In the genomic region with DNA sequence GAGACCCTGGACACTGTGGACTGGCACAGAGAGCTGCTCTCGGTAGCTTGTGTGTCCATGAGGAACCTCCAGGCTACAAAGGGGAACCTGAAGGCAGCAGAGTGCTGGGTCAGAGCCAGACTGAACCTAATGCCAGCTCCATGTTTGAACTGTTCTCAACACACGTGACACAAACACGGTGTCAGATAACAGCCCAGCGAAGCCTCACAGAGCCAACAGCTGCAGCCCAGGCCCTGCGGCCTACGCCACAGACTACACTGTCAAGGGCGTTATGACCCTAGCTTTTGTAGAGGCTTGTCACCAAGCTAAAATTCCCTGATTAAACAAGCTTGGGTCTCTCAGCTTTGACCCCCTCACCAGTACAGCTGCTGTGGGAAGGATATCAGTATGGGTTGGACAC, we compare ENCODE assay signal across 10 mouse cellular contexts. TPM values are rescaled to one million over a fixed set of nuclear protein-coding genes. Genes with fewer than 3 reads are reported as not detected.
DNase-seq lines count a peak whose midpoint lies in the region; TF ChIP-seq lines count a peak whose summit lies in the region.
"Had no signal": no experiment of that assay in that cellular context is flagged by ENCODE, and none has a peak within 500 bp of the region (broad histone marks: within the 10 kb centered on the region; RNA-seq: fewer than 3 reads in every experiment).

No protein-coding gene starts in this region.

- peaks cover 17% of the 10 kb centered on the region for H3K4me1 ChIP-seq in liver, adult 2 months (ENCODE audit: control insufficient read depth, insufficient read depth, low read length)

- DNase-seq in liver, adult 2 months (ENCODE audit: extremely low read depth, low read depth, low spot score), result peak; percentile 97
- no peak for DNase-seq in liver
- peak; percentile 51 for DNase-seq in gastrocnemius, postnatal 25 days
- DNase-seq in kidney, postnatal 36 days, result peak; percentile 46 to 62
- DNase-seq in skeletal muscle tissue, adult 2 months (ENCODE audit: low read depth, low spot score), result peak; percentile 88
- DNase-seq in spleen, postnatal 36 days (ENCODE audit: low spot score in 2 of 2), result no peak
- no peak for DNase-seq in adipocyte (ENCODE audit: low spot score)
- no peak for DNase-seq in left cerebral cortex, postnatal 25 days (ENCODE audit: low spot score in 2 of 2)
- DNase-seq: cerebellum, postnatal 36 days had no signal

- intact Hi-C loops in left cerebral cortex, postnatal 25 days (cut with DNase I), result no loop called here

- no peaks in the 10 kb centered on the region for H3K79me2 ChIP-seq in liver, adult 2 months (ENCODE audit: control insufficient read depth, insufficient read depth, low read length)

- TF ChIP-seq CTCF in liver, adult 2 months (IDR thresholded peaks at IDR 0.05; ENCODE audit: low read depth, low read length), result no peak

- no peaks in the 10 kb centered on the region; the same call in 1 of the 2 replicates for H3K36me3 ChIP-seq in liver, adult 2 months (ENCODE audit: control insufficient read depth, insufficient read depth, low read length)
- H3K36me3 ChIP-seq: G1E had no signal

- H3K27me3 ChIP-seq in liver, adult 2 months (ENCODE audit: control insufficient read depth, insufficient read depth, low read length), result no peaks in the 10 kb centered on the region

- no peak overlapping the region for H3K9ac ChIP-seq in liver, adult 2 months (ENCODE audit: low read depth, low read length)

- TF ChIP-seq POLR2A in liver, adult 2 months (IDR thresholded peaks at IDR 0.05; ENCODE audit: extremely low read depth, insufficient read depth, low read length), result no peak

- H3K27ac ChIP-seq in liver, adult 2 months (replicated peaks; ENCODE audit: insufficient read depth, low read depth, low read length), result peak overlapping the region; percentile 36; the same call in 1 of the 2 replicates

- 30% methylated on average over 7 of the region's 7 CpGs for WGBS in liver, adult 2 months

- no peak overlapping the region for H3K4me3 ChIP-seq in liver, adult 2 months (ENCODE audit: insufficient read depth, low read depth, low read length)

RNA-seq across cellular contexts. Expression of gene Gas6, which starts 22.0 kb away (rescaled TPM):
- 23.9 and 25.5 TPM in 2 replicates for total RNA-seq in liver, adult 2 months (2014; rRNA removed)
- polyA plus RNA-seq in liver, adult 2 months (2012; rRNA removed), result 36.6 and 50.5 TPM in 2 replicates
- 10 to 100 TPM; 66.3 to 67.5 TPM for total RNA-seq in gastrocnemius, postnatal 25 days (2021)
- 10 to 100 TPM; 97.5 to 98.9 TPM for total RNA-seq in left cerebral cortex, postnatal 25 days (2021)
- total RNA-seq: G1E had no signal
- polyA plus RNA-seq: G1E had no signal

RNA-seq across cellular contexts. Expression of gene Tmem255b, which starts 37.3 kb away (rescaled TPM):
- not detected in 2 replicates for total RNA-seq in liver, adult 2 months (2014; rRNA removed)
- 0.19 and 0.35 TPM in 2 replicates for polyA plus RNA-seq in liver, adult 2 months (2012; rRNA removed)
- 1 to 10 TPM; 3.5 to 3.9 TPM for total RNA-seq in gastrocnemius, postnatal 25 days (2021)
- total RNA-seq in left cerebral cortex, postnatal 25 days (2021), result 1 to 10 TPM; 5.0 to 5.6 TPM
- total RNA-seq: G1E had no signal
- polyA plus RNA-seq: G1E had no signal

Comparison
In these comparisons a context has a peak if more than half of its experiments do, and no peak if none do; other contexts are left out.
1. DNase-seq: peak in liver, adult 2 months (single experiment), gastrocnemius, postnatal 25 days (single experiment), kidney, postnatal 36 days (2 of 2) and skeletal muscle tissue, adult 2 months (single experiment); none in liver (single experiment), spleen, postnatal 36 days (0 of 2), adipocyte (single experiment) and left cerebral cortex, postnatal 25 days (0 of 2).